ENCODE assay signal across 8 mouse cellular contexts in the genomic region with DNA sequence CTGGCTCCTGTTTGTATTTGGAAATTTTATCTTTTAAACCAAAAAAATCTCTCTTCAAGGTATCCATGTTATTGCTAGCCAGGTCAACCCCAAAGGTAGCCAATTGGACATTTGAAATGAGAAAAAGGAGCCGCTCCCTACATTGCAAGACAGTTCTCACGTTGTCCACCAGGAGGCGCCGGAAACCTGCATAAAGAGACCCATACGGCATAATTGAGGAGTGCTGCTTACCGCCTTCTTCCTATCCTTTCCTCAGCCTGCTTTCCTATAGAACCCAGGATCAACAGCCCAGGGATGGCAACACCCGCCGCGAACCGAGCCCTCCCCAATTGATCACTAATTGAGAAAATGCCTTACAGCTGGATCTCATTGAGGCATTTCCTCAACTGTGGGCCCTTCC. TPM values are rescaled to one million over a fixed set of nuclear protein-coding genes. Genes with fewer than 3 reads are reported as not detected.
DNase-seq lines count a peak whose midpoint lies in the region; ATAC-seq and TF ChIP-seq lines count a peak whose summit lies in the region.

No protein-coding gene starts in this region.

- no peak overlapping the region for H3K9ac ChIP-seq in hindbrain, embryonic 16.5 days (ENCODE audit: low read depth, low read length)
- no peak overlapping the region for H3K9ac ChIP-seq in midbrain, postnatal 0 days (replicated peaks; ENCODE audit: low read length, poor library complexity, severe bottlenecking)

- TF ChIP-seq CTCF in midbrain, postnatal 0 days (IDR thresholded peaks at IDR 0.05): peak; percentile 96

- H3K4me1 ChIP-seq in hindbrain, embryonic 16.5 days (ENCODE audit: control insufficient read depth, insufficient read depth, low read depth, low read length): no peaks in the 10 kb centered on the region; the same call in 1 of the 2 replicates
- H3K4me1 ChIP-seq in midbrain, postnatal 0 days (ENCODE audit: insufficient read depth, low read length): no peaks in the 10 kb centered on the region

- peaks cover 3% of the 10 kb centered on the region; the same call in 1 of the 2 replicates for H3K27me3 ChIP-seq in hindbrain, embryonic 16.5 days (replicated peaks; ENCODE audit: control insufficient read depth, insufficient read depth, low read length)
- no peaks in the 10 kb centered on the region for H3K27me3 ChIP-seq in midbrain, postnatal 0 days (ENCODE audit: insufficient read depth, low read length)
- no peaks in the 10 kb centered on the region for H3K27me3 ChIP-seq in splenic B cell, adult 2 months (ENCODE audit: control insufficient read depth, insufficient read depth, low read length, poor library complexity, severe bottlenecking)

- no peaks in the 10 kb centered on the region for H3K9me3 ChIP-seq in hindbrain, embryonic 16.5 days (ENCODE audit: control insufficient read depth, low read length)
- H3K9me3 ChIP-seq in midbrain, postnatal 0 days (ENCODE audit: low read length): no peaks in the 10 kb centered on the region

- no peaks in the 10 kb centered on the region for H3K36me3 ChIP-seq in hindbrain, embryonic 16.5 days (ENCODE audit: control insufficient read depth, insufficient read depth, low read length)
- no peaks in the 10 kb centered on the region for H3K36me3 ChIP-seq in midbrain, postnatal 0 days (ENCODE audit: insufficient read depth, low read length)
- no peaks in the 10 kb centered on the region for H3K36me3 ChIP-seq in splenic B cell, adult 2 months (ENCODE audit: control insufficient read depth, insufficient read depth, low read length, poor library complexity, severe bottlenecking)

- peak; percentile 55 for DNase-seq in ovary, adult 18-20 months (ENCODE audit: low spot score)
- no peak for DNase-seq in ovary, postnatal 10 days (ENCODE audit: low spot score)
- peak; percentile 67 for DNase-seq in cerebellum, adult 9-11 months
- peak; percentile 63 to 93 for DNase-seq in frontal cortex, adult 2 months (ENCODE audit: extremely low spot score in 1 of 2, low spot score in 1 of 2)
- peak; percentile 57 to 92 for DNase-seq in left cerebral cortex, adult 8-10 months (ENCODE audit: low spot score in 2 of 2)
- peak; percentile 85 for DNase-seq in midbrain, postnatal 0 days (ENCODE audit: low spot score)
- DNase-seq in splenic B cell, adult 2 months (ENCODE audit: low read depth, low spot score): peak; percentile 84

- no peak overlapping the region for H3K27ac ChIP-seq in hindbrain, embryonic 16.5 days (ENCODE audit: low read depth, low read length)
- no peak overlapping the region for H3K27ac ChIP-seq in midbrain, postnatal 0 days (ENCODE audit: low read depth, low read length)

- ATAC-seq in hindbrain, embryonic 16.5 days: 0 out of 2 replicates have a peak, but pooled peaks have one; percentile 28
- no peak for ATAC-seq in midbrain, postnatal 0 days (ENCODE audit: low FRiP score)

- H3K4me3 ChIP-seq in hindbrain, embryonic 16.5 days (ENCODE audit: low read length): no peak overlapping the region
- no peak overlapping the region for H3K4me3 ChIP-seq in midbrain, postnatal 0 days (ENCODE audit: low read depth, low read length)

- WGBS in hindbrain, embryonic 16.5 days: under 1% methylated on average over 10 of the region's 10 CpGs
- WGBS in midbrain, postnatal 0 days: under 1% methylated on average over 10 of the region's 10 CpGs

- H3K4me2 ChIP-seq in hindbrain, embryonic 16.5 days (ENCODE audit: low read length): peak overlapping the region; percentile 33; the same call in 1 of the 2 replicates
- H3K4me2 ChIP-seq in midbrain, postnatal 0 days (ENCODE audit: low read depth, low read length, poor library complexity, severe bottlenecking): no peak overlapping the region

RNA-seq across cellular contexts. Expression of a gene that starts 16.2 kb away (rescaled TPM):
- polyA plus RNA-seq in frontal cortex, adult 2 months (2012; rRNA removed): 1.7 and 4.5 TPM in 2 replicates
- 5.4 and 6.2 TPM in 2 replicates for polyA plus RNA-seq in hindbrain, embryonic 16.5 days (2015; fragmentation: Nextera tagmentation; extraction: Ambion mirVana)
- total RNA-seq in left cerebral cortex, adult 8-10 months (2022): under 1 TPM; 0.17 to 0.95 (median 0.23) TPM
- total RNA-seq in midbrain, postnatal 0 days (2014; rRNA removed): 0.61 and 1.6 TPM in 2 replicates
- polyA plus RNA-seq in midbrain, postnatal 0 days (2015; fragmentation: Nextera tagmentation; extraction: Ambion mirVana): 0.60 and 0.63 TPM in 2 replicates

RNA-seq across cellular contexts. Expression of a gene that starts 34.0 kb away (rescaled TPM):
- not detected in 2 replicates for polyA plus RNA-seq in frontal cortex, adult 2 months (2012; rRNA removed)
- 0.08 TPM in 1 of 2 replicates, not detected in the other for polyA plus RNA-seq in hindbrain, embryonic 16.5 days (2015; fragmentation: Nextera tagmentation; extraction: Ambion mirVana)
- not detected for total RNA-seq in left cerebral cortex, adult 8-10 months (2022)
- 0.49 TPM in 1 of 2 replicates, not detected in the other for total RNA-seq in midbrain, postnatal 0 days (2014; rRNA removed)
- not detected in 2 replicates for polyA plus RNA-seq in midbrain, postnatal 0 days (2015; fragmentation: Nextera tagmentation; extraction: Ambion mirVana)

RNA-seq across cellular contexts. Expression of a gene that starts 39.9 kb away (rescaled TPM):
- polyA plus RNA-seq in frontal cortex, adult 2 months (2012; rRNA removed): 1.4 and 3.5 TPM in 2 replicates
- 11.8 and 13.6 TPM in 2 replicates for polyA plus RNA-seq in hindbrain, embryonic 16.5 days (2015; fragmentation: Nextera tagmentation; extraction: Ambion mirVana)
- total RNA-seq in left cerebral cortex, adult 8-10 months (2022): 1 to 10 TPM in 2 of 4 experiments, under 1 TPM in 2; 0.26 to 2.5 (median 1.3) TPM
- total RNA-seq in midbrain, postnatal 0 days (2014; rRNA removed): 0.99 and 1.7 TPM in 2 replicates
- 1.8 and 2.1 TPM in 2 replicates for polyA plus RNA-seq in midbrain, postnatal 0 days (2015; fragmentation: Nextera tagmentation; extraction: Ambion mirVana)

RNA-seq across cellular contexts. Expression of a gene that starts 48.0 kb away (rescaled TPM):
- 0.34 TPM in 1 of 2 replicates, not detected in the other for polyA plus RNA-seq in frontal cortex, adult 2 months (2012; rRNA removed)
- 0.65 and 0.83 TPM in 2 replicates for polyA plus RNA-seq in hindbrain, embryonic 16.5 days (2015; fragmentation: Nextera tagmentation; extraction: Ambion mirVana)
- total RNA-seq in left cerebral cortex, adult 8-10 months (2022): not detected
- 2.3 TPM in 1 of 2 replicates, not detected in the other for total RNA-seq in midbrain, postnatal 0 days (2014; rRNA removed)
- polyA plus RNA-seq in midbrain, postnatal 0 days (2015; fragmentation: Nextera tagmentation; extraction: Ambion mirVana): 0.15 and 0.28 TPM in 2 replicates
